Mouse (Mus musculus) ES-Bruce4 (cell line): ENCODE data around the gene Msi2.

Experiments
- CTCF ChIP-seq: IDR thresholded peaks from one replicate; pipeline ENCODE4 v1.8.1; 2011; ENCODE audit warnings: low read depth, low read length
- POLR2A ChIP-seq: IDR thresholded peaks from one replicate; pipeline ENCODE4 v1.8.1; 2011; ENCODE audit warnings: low read length; ENCODE audit not compliant: insufficient read depth

GRCm38 (mm10) chr11:88314471-88314870 is 403.8 kb downstream of the Msi2 start:
- TF ChIP-seq POLR2A (no peak), CTCF (no peak)
